Mouse (Mus musculus): ENCODE data around the gene Mob3b.

The Mob3b gene

GRCm38 (mm10) chr4:34899322-34899721, 258.0 kb downstream of the Mob3b start:
- ATAC-seq (ENCODE audit: low TSS enrichment) = no peak
